Mouse (Mus musculus): ENCODE data around the gene Shroom2. TPM values are rescaled to one million over a fixed set of nuclear protein-coding genes. Genes with fewer than 3 reads are reported as not detected.

The Shroom2 gene
- polyA plus RNA-seq, 1 experiment: 39.6 TPM

DNA sequence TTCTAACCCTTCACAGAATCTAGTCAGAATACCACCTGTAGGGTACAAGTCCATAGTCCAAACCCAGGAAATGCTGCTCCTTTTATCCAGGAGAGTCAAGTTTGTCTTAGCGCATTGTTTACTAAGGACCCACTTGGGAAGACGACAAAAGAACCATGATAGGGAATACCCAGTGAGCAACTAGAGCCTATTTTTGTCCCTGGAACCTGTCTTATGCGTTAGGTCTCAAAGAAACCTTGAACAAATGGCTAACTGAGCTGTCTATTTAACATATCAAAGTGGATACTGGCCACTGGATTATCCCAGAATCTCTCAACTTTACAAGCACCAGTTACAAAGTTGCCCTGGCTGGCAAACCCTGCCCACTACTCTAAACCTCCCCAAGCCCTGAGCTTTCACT lies 67.6 kb downstream of the Shroom2 start:
- TF ChIP-seq POLR2A (IDR thresholded peaks at IDR 0.05; ENCODE audit: borderline replicate concordance, insufficient read depth, low read length) (no peak), CTCF (IDR thresholded peaks at IDR 0.05; ENCODE audit: borderline replicate concordance, insufficient read depth, low read depth, low read length) (no peak)
- Histone ChIP-seq H3K27ac (ENCODE audit: insufficient read depth, low read length) (no peak overlapping the region), H3K4me1 (ENCODE audit: control insufficient read depth, insufficient read depth, low read length) (no peaks in the 10 kb centered on the region), H3K27me3 (ENCODE audit: control insufficient read depth, insufficient read depth, low read length) (no peaks in the 10 kb centered on the region), H3K4me3 (replicated peaks; ENCODE audit: insufficient read depth, low read depth, low read length) (no peak overlapping the region)
- WGBS: 82% methylated on average over 3 of the region's 3 CpGs
- no peak for DNase-seq

DNA sequence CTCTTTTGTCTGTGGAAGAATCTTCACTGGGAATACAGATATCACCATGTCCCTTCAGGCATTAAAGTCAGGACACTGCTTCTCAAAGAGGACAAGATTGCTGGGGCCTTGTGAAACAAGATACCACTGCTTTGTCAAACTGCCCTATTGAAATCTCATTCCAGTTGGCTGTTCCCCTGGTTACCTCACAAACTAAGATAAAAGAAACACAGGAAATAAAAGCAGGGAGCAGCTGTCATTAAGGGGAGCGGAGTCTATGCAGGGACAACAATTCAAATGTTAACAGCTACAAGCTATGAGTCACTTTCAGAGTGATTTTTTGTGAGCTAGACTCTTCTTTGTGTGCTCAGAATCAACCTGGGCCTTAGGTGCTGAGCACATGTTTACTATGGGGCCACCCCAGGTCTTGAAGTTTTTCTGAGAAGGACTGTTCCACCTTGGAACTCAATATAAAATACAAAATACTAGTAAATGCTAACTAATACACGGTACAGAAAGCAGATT lies 78.4 kb downstream of the Shroom2 start:
- H3K4me3 ChIP-seq (replicated peaks; ENCODE audit: insufficient read depth, low read depth, low read length): no peak overlapping the region
- H3K27ac ChIP-seq (ENCODE audit: insufficient read depth, low read length): no peak overlapping the region
- H3K4me1 ChIP-seq (ENCODE audit: control insufficient read depth, insufficient read depth, low read length): no peaks in the 10 kb centered on the region
- 39% methylated on average over 2 of the region's 2 CpGs for WGBS
- no peaks in the 10 kb centered on the region for H3K27me3 ChIP-seq (ENCODE audit: control insufficient read depth, insufficient read depth, low read length)
- no peak for DNase-seq
- no peak for TF ChIP-seq CTCF (IDR thresholded peaks at IDR 0.05; ENCODE audit: borderline replicate concordance, insufficient read depth, low read depth, low read length)
- TF ChIP-seq POLR2A (IDR thresholded peaks at IDR 0.05; ENCODE audit: borderline replicate concordance, insufficient read depth, low read length): no peak

DNA sequence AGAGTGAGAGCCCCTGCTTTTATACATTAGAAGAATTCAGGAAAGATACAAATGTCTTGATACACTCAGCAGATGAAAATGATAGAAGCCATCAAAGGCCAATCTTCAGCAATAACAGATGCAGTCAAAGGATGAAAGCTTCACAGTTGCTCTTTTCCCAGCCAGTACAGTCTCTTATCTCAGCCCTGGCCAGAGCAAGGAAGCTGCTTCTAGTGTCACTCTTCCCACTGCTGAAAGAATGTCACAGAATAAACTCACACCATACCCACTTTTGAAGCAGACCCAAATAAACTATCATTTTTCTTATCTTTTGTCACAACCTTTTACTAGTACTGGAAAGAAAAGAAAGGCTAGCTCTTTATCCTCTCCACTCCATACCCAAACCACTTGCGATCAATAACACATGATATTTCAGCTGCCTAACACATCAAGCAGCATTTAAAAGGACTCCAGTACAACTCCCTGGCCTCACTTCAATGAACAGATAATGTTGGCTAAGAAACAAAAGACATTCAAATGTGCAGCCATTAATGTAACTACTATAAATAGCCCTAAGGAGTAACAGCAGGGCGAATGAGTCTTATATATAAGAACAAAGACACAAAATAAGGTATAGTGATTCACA lies 90.0 kb downstream of the Shroom2 start:
- WGBS: 72% methylated on average over 2 of the region's 2 CpGs
- Histone ChIP-seq H3K4me3 (replicated peaks; ENCODE audit: insufficient read depth, low read depth, low read length) (no peak overlapping the region), H3K4me1 (ENCODE audit: control insufficient read depth, insufficient read depth, low read length) (no peaks in the 10 kb centered on the region), H3K27ac (ENCODE audit: insufficient read depth, low read length) (no peak overlapping the region), H3K27me3 (ENCODE audit: control insufficient read depth, insufficient read depth, low read length) (no peaks in the 10 kb centered on the region)
- TF ChIP-seq POLR2A (IDR thresholded peaks at IDR 0.05; ENCODE audit: borderline replicate concordance, insufficient read depth, low read length) (no peak), CTCF (IDR thresholded peaks at IDR 0.05; ENCODE audit: borderline replicate concordance, insufficient read depth, low read depth, low read length) (no peak)
- DNase-seq: no peak

DNA sequence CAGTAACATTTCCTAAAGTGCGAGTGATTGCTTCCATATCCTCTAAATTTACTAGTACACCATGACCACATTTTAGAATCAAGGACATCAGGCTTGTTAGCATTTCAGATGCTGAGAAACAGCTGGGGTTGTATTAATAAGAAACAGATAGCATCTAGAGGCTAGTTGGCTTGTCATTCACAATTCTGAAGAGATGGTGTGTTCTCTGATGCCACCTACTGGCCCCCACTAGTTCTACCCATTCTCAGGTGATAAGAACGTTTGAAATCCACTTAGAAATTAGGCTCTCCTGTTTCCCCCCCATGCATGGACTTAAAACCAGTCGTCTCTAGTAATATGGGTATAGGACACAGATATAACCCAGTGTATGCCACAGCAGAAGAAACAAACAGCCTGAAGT lies 92.9 kb downstream of the Shroom2 start:
- H3K4me3 ChIP-seq (replicated peaks; ENCODE audit: insufficient read depth, low read depth, low read length): no peak overlapping the region
- 47% methylated on average over 3 of the region's 3 CpGs for WGBS
- no peak for DNase-seq
- H3K27ac ChIP-seq (ENCODE audit: insufficient read depth, low read length): no peak overlapping the region
- no peaks in the 10 kb centered on the region for H3K4me1 ChIP-seq (ENCODE audit: control insufficient read depth, insufficient read depth, low read length)
- no peaks in the 10 kb centered on the region for H3K27me3 ChIP-seq (ENCODE audit: control insufficient read depth, insufficient read depth, low read length)
- no peak for TF ChIP-seq CTCF (IDR thresholded peaks at IDR 0.05; ENCODE audit: borderline replicate concordance, insufficient read depth, low read depth, low read length)
- TF ChIP-seq POLR2A (IDR thresholded peaks at IDR 0.05; ENCODE audit: borderline replicate concordance, insufficient read depth, low read length): no peak

DNA sequence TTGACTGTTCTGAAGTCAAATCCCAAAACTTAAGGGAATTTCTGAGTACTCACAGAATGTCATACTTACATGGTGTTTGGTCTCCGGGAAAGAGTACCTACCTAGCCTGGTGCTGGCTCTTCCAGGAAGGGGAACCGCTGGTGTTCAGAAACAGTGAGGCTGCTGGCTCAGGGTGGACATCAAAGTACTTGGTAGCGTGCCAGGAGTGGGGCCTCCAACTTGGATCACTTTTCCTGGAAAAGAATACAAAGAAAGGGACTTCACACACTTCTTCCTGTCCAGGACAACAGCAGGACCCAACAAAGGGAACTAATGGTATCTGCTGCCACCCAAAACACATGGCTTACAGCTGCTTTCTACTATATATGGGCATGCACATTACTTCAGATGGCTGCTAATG lies 95.8 kb downstream of the Shroom2 start:
- Histone ChIP-seq H3K27ac (ENCODE audit: insufficient read depth, low read length) (no peak overlapping the region), H3K4me1 (ENCODE audit: control insufficient read depth, insufficient read depth, low read length) (no peaks in the 10 kb centered on the region), H3K27me3 (ENCODE audit: control insufficient read depth, insufficient read depth, low read length) (no peaks in the 10 kb centered on the region), H3K4me3 (replicated peaks; ENCODE audit: insufficient read depth, low read depth, low read length) (no peak overlapping the region)
- WGBS: 42% methylated on average over 3 of the region's 3 CpGs
- TF ChIP-seq CTCF (IDR thresholded peaks at IDR 0.05; ENCODE audit: borderline replicate concordance, insufficient read depth, low read depth, low read length): no peak
- TF ChIP-seq POLR2A (IDR thresholded peaks at IDR 0.05; ENCODE audit: borderline replicate concordance, insufficient read depth, low read length): no peak
- DNase-seq: no peak

DNA sequence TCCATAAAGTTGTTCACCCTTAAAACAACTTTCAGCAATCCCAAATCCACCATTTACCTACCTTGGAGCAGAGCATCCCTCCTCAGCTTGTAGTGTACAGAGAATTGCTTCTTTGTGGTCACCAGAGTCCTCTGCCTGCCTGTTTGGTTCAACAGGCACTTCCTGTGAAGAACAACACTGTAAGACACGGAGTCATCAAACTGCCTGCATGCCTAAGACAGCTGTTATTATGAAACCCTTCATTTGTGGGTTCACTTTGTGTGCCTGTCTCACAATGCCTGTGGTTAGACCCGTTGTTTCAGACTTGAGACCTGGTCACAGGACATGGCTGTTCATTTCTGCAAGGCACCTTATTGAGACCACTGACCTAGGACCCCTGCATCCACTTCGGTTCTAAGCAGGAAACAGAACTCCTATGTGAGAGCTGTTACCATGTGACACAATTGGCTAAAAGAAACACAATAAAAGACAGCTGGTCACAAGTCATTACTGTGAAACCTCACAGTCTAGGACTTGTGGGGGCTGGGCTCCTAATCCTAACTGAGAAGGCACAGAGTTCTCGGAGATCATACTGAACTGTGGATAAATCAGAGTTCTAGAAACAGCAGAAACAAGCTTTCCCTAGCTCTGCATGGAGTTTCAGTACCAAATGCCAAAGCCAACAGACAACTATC lies 111.8 kb downstream of the Shroom2 start:
- Histone ChIP-seq H3K27ac (ENCODE audit: insufficient read depth, low read length) (no peak overlapping the region), H3K4me3 (replicated peaks; ENCODE audit: insufficient read depth, low read depth, low read length) (no peak overlapping the region), H3K27me3 (ENCODE audit: control insufficient read depth, insufficient read depth, low read length) (no peaks in the 10 kb centered on the region), H3K4me1 (ENCODE audit: control insufficient read depth, insufficient read depth, low read length) (no peaks in the 10 kb centered on the region)
- WGBS: 62% methylated on average over 4 of the region's 4 CpGs
- DNase-seq: no peak
- TF ChIP-seq POLR2A (IDR thresholded peaks at IDR 0.05; ENCODE audit: borderline replicate concordance, insufficient read depth, low read length) (no peak), CTCF (IDR thresholded peaks at IDR 0.05; ENCODE audit: borderline replicate concordance, insufficient read depth, low read depth, low read length) (no peak)

DNA sequence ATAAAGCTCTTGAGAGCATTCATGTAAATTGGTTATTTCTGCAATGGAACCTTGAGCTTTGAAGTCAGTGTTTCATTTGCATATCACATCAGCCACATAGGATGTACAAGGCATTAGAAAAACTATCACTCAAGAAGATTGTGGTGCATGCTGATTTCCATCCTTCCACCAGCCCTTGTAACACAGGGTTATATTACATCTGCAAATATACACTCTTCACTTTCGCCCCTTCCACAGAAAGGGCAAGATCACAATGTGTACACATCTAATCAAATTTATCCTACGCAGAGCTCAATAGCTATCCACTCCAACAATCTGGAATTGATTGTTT lies 112.7 kb downstream of the Shroom2 start:
- TF ChIP-seq POLR2A (IDR thresholded peaks at IDR 0.05; ENCODE audit: borderline replicate concordance, insufficient read depth, low read length) (no peak), CTCF (IDR thresholded peaks at IDR 0.05; ENCODE audit: borderline replicate concordance, insufficient read depth, low read depth, low read length) (no peak)
- DNase-seq: no peak
- Histone ChIP-seq H3K27ac (ENCODE audit: insufficient read depth, low read length) (no peak overlapping the region), H3K27me3 (ENCODE audit: control insufficient read depth, insufficient read depth, low read length) (no peaks in the 10 kb centered on the region), H3K4me3 (replicated peaks; ENCODE audit: insufficient read depth, low read depth, low read length) (no peak overlapping the region), H3K4me1 (ENCODE audit: control insufficient read depth, insufficient read depth, low read length) (no peaks in the 10 kb centered on the region)
- WGBS: 95% methylated on average over 2 of the region's 2 CpGs
